Mouse (Mus musculus): ENCODE results near the gene Krt5.

The Krt5 gene

DNA sequence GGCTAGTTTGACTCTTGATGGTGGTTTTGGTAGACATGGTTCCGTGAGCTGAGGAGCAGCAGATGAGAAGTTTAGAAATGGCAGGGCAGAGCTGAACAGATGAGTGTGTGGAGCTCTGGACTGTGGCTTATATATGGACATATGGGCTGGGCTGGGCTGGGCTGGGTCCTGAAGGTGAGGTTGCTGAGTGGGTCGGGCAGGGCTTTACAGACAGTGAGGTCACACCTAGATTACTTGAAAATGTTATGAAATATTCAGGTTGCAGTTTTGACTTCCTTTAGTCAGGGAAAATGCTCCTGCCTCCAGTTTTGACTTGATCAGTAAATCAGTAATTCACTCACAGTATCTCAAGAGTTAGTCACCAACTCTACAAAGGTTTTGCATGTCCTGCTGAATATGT lies 32.5 kb downstream of the Krt5 start, which contains the start of gene Krt6b:
Gene Krt6b, minus strand, starts transcription at position 101 of the 400 bp plus-strand sequence.
- no peak for TF ChIP-seq GATA4 (IDR thresholded peaks at IDR 0.05; ENCODE audit: insufficient replicate concordance, low read length)

- TF ChIP-seq GATA4 (IDR thresholded peaks at IDR 0.05; ENCODE audit: insufficient replicate concordance, low read length), result no peak
Measured at GRCm38 (mm10) chr15:101675978-101676377, 36.7 kb downstream of the Krt5 start.
